Mouse (Mus musculus) CH12.LX (cell line): ENCODE data around the gene Nbas. TPM values are rescaled to one million over a fixed set of nuclear protein-coding genes. Genes with fewer than 3 reads are reported as not detected.

Source experiments
- DNase-seq: peaks from one replicate; pipeline ENCODE4 v3.0.0-alpha.2; 2013; ENCODE audit errors: extremely low read depth
- H3K27ac ChIP-seq: 2 replicates; pipeline ENCODE4 v1.5.1; 2012; ENCODE audit warnings: low read depth, mild to moderate bottlenecking, control low read depth, moderate library complexity; ENCODE audit not compliant: insufficient read depth
- H3K27me3 ChIP-seq: replicated peaks from 2 replicates; pipeline ENCODE3; 2012; ENCODE audit warnings: inconsistent platforms
- H3K36me3 ChIP-seq, 2 experiments: replicated peaks in 1 of 2; 2 replicates each; pipeline versions ENCODE3 to v1.6.1; 2012; ENCODE audit warnings: inconsistent platforms in 1 of 2, low read length in 1 of 2, mild to moderate bottlenecking in 1 of 2, mixed read lengths in 1 of 2, moderate library complexity in 1 of 2; ENCODE audit not compliant: control insufficient read depth in 1 of 2, insufficient read depth in 1 of 2
- H3K4me1 ChIP-seq, 2 experiments: 2 replicates each; pipeline ENCODE4 v1.6.1; 2012; ENCODE audit warnings: inconsistent platforms in 1 of 2, moderate library complexity in 1 of 2; ENCODE audit not compliant: insufficient read depth in 2 of 2, control insufficient read depth in 1 of 2
- H3K4me2 ChIP-seq: 2 replicates; pipeline ENCODE4 v1.6.1; 2012; ENCODE audit warnings: low read depth, mild to moderate bottlenecking, control low read depth; ENCODE audit not compliant: poor library complexity, insufficient read depth, severe bottlenecking
- H3K4me3 ChIP-seq, 3 experiments: fragments of 150-350 bp in 1 of 3; sonication (generic) in 1 of 3; replicated peaks in 1 of 3; 2 replicates each; pipeline versions ENCODE3 to v1.5.1; 2011 to 2012; ENCODE audit warnings: low read depth in 2 of 3, low read length in 2 of 3, mild to moderate bottlenecking in 2 of 3, moderate library complexity in 2 of 3, control low read depth in 1 of 3, improper control_type of control experiment in 1 of 3, inconsistent platforms in 1 of 3, mixed read lengths in 1 of 3; ENCODE audit not compliant: poor library complexity in 1 of 3
- H3K79me2 ChIP-seq: replicated peaks from 2 replicates; pipeline ENCODE4 v1.6.1; 2012; ENCODE audit warnings: mild to moderate bottlenecking, moderate library complexity; ENCODE audit not compliant: control insufficient read depth, poor library complexity, insufficient read depth, severe bottlenecking; ENCODE audit errors: extremely low read depth
- H3K9ac ChIP-seq: 2 replicates; pipeline ENCODE4 v1.6.1; 2012; ENCODE audit warnings: low read depth, mild to moderate bottlenecking, control low read depth, moderate library complexity; ENCODE audit not compliant: insufficient read depth
- H3K9me3 ChIP-seq: replicated peaks from 2 replicates; pipeline ENCODE3; 2012; ENCODE audit warnings: low read length, inconsistent platforms, mixed read lengths
- BHLHE40 ChIP-seq: IDR thresholded peaks from 2 replicates; pipeline ENCODE4 v1.6.1; 2011; ENCODE audit warnings: mild to moderate bottlenecking, low read depth, low read length, improper control_type of control experiment
- CHD1 ChIP-seq: IDR thresholded peaks from 2 replicates; pipeline ENCODE4 v1.6.1; 2012; ENCODE audit warnings: low read depth, low read length, improper control_type of control experiment, inconsistent platforms
- CTCF ChIP-seq, 2 experiments: IDR thresholded peaks in 1 of 2; conservative IDR thresholded peaks in 1 of 2; 2 replicates each; pipeline ENCODE4 v1.5.1; 2011 to 2012; ENCODE audit warnings: low read depth in 2 of 2, low read length in 2 of 2, improper control_type of control experiment in 1 of 2, inconsistent platforms in 1 of 2, mild to moderate bottlenecking in 1 of 2, moderate library complexity in 1 of 2
- ETS1 ChIP-seq: conservative IDR thresholded peaks from 2 replicates; pipeline ENCODE4 v1.6.1; 2012; ENCODE audit warnings: low read depth, mild to moderate bottlenecking, inconsistent platforms, low read length, improper control_type of control experiment, moderate library complexity
- HCFC1 ChIP-seq: IDR thresholded peaks from 2 replicates; pipeline ENCODE4 v1.6.1; 2012; ENCODE audit warnings: low read depth, mild to moderate bottlenecking, inconsistent platforms, low read length, improper control_type of control experiment
- IRF4 ChIP-seq: IDR thresholded peaks from 2 replicates; pipeline ENCODE4 v1.6.1; 2014; ENCODE audit warnings: low read depth, mild to moderate bottlenecking, inconsistent platforms, low read length, improper control_type of control experiment
- JUN ChIP-seq: IDR thresholded peaks from 2 replicates; pipeline ENCODE4 v1.6.1; 2011; ENCODE audit warnings: low read depth, mild to moderate bottlenecking, low read length, improper control_type of control experiment, moderate library complexity; ENCODE audit not compliant: insufficient read depth
- KAT2A ChIP-seq: IDR thresholded peaks from 2 replicates; pipeline ENCODE4 v1.6.1; 2012; ENCODE audit warnings: low read length, improper control_type of control experiment, inconsistent platforms; ENCODE audit not compliant: insufficient replicate concordance
- MAX ChIP-seq: IDR thresholded peaks from 2 replicates; pipeline ENCODE4 v1.6.1; 2011; ENCODE audit warnings: low read length, improper control_type of control experiment
- MAZ ChIP-seq: IDR thresholded peaks from 2 replicates; pipeline ENCODE4 v1.6.1; 2012; ENCODE audit warnings: low read depth, mild to moderate bottlenecking, inconsistent platforms, low read length, improper control_type of control experiment, moderate library complexity
- MXI1 ChIP-seq: IDR thresholded peaks from 2 replicates; pipeline ENCODE4 v1.6.1; 2011; ENCODE audit warnings: mild to moderate bottlenecking, low read depth, low read length, improper control_type of control experiment
- MYC ChIP-seq: IDR thresholded peaks from 2 replicates; pipeline ENCODE4 v1.6.1; 2011; ENCODE audit warnings: low read depth, mild to moderate bottlenecking, improper control_type of control experiment, low read length
- NELFE ChIP-seq: IDR thresholded peaks from 2 replicates; pipeline ENCODE4 v1.6.1; 2011; ENCODE audit warnings: low read depth, low read length, improper control_type of control experiment
- PAX5 ChIP-seq: IDR thresholded peaks from 2 replicates; pipeline ENCODE4 v1.6.1; 2012; ENCODE audit warnings: low read length, inconsistent platforms, mixed read lengths
- POLR2A ChIP-seq: IDR thresholded peaks from 2 replicates; pipeline ENCODE4 v1.6.1; 2011; ENCODE audit warnings: low read depth, mild to moderate bottlenecking, improper control_type of control experiment, low read length
- POLR2AphosphoS2 ChIP-seq: IDR thresholded peaks from 2 replicates; pipeline ENCODE4 v1.6.1; 2011; ENCODE audit warnings: low read depth, low read length, improper control_type of control experiment
- RAD21 ChIP-seq: IDR thresholded peaks from 2 replicates; pipeline ENCODE4 v1.6.1; 2011; ENCODE audit warnings: low read depth, mild to moderate bottlenecking, low read length, improper control_type of control experiment, moderate library complexity
- RCOR1 ChIP-seq: conservative IDR thresholded peaks from 2 replicates; pipeline ENCODE4 v1.6.1; 2012; ENCODE audit warnings: low read depth, mild to moderate bottlenecking, inconsistent platforms, low read length, improper control_type of control experiment
- SIN3A ChIP-seq: IDR thresholded peaks from 2 replicates; pipeline ENCODE4 v1.6.1; 2012; ENCODE audit warnings: low read length, improper control_type of control experiment, inconsistent platforms
- SMC3 ChIP-seq: IDR thresholded peaks from 2 replicates; pipeline ENCODE4 v1.6.1; 2011; ENCODE audit warnings: low read depth, low read length, improper control_type of control experiment
- TBP ChIP-seq: conservative IDR thresholded peaks from 2 replicates; pipeline ENCODE4 v1.6.1; 2011; ENCODE audit warnings: low read depth, low read length, improper control_type of control experiment
- TCF12 ChIP-seq: IDR thresholded peaks from 2 replicates; pipeline ENCODE4 v1.6.1; 2014; ENCODE audit warnings: low read depth, mild to moderate bottlenecking, inconsistent platforms, low read length, improper control_type of control experiment
- ZC3H11A ChIP-seq: IDR thresholded peaks from 2 replicates; pipeline ENCODE4 v1.6.1; 2012; ENCODE audit warnings: low read depth, mild to moderate bottlenecking, inconsistent platforms, low read length, improper control_type of control experiment
- ZMIZ1 ChIP-seq: IDR thresholded peaks from 2 replicates; pipeline ENCODE4 v1.6.1; 2012; ENCODE audit warnings: low read depth, mild to moderate bottlenecking, inconsistent platforms, low read length, improper control_type of control experiment
- dilution Hi-C: fragments of 300-500 bp; cut with MboI; formaldehyde crosslinking; loops from 2 replicates; pipeline ENCODE4 v1.14.3; 2020; ENCODE audit warnings: low sequenced_read_pairs; ENCODE audit not compliant: extremely low pct_unique_long_range_greater_than_20kb, extremely low pct_ligation_motif_present
- in situ Hi-C: fragments of 300-500 bp; cut with MboI; formaldehyde crosslinking; loops from 3 replicates; pipeline ENCODE4 v1.14.3; 2019; ENCODE audit warnings: low sequenced_read_pairs, low pct_ligation_motif_present, low pct_unique_long_range_greater_than_20kb, mixed read lengths
- polyA plus RNA-seq: library from polyadenylated mRNA; unstranded; fragments of >175 nt; gene quantifications from 2 replicates; pipeline ENCODE4 v1.2.1, GENCODE M21; 2012; ENCODE audit warnings: low read depth; ENCODE audit not compliant: insufficient read length
- total RNA-seq, 2 experiments: library from RNA; depleted of rRNA; stranded (reverse); fragments of 300-350 nt in 1 of 2; fragments of >200 nt in 1 of 2; gene quantifications; 2 replicates each; pipeline ENCODE4 v1.2.3; 2012 to 2014

Nbas gene
- total and polyA plus RNA-seq, 3 experiments = 16.9 to 51.6 (median 22.1) TPM

- no peaks in the 10 kb centered on the region for H3K79me2 ChIP-seq
- H3K4me2 ChIP-seq = no peak overlapping the region
- TF ChIP-seq POLR2AphosphoS2 (no peak), SIN3A (no peak), ETS1 (no peak), TBP (no peak), HCFC1 (no peak), ZC3H11A (no peak), CTCF (conservative IDR thresholded peaks at IDR 0.05 in 1 of 2, IDR thresholded peaks at IDR 0.05 in 1 of 2; ENCODE audit: low read depth in 2 of 2, low read length in 2 of 2) (peak; percentile 62 to 70), RAD21 (peak; percentile 73), SMC3 (peak; percentile 58), MAZ (no peak), PAX5 (no peak), ZMIZ1 (no peak), IRF4 (no peak), MXI1 (0 out of 2 replicates have a peak, but pooled peaks have one; percentile 34), MYC (no peak), POLR2A (no peak), BHLHE40 (no peak), MAX (0 out of 2 replicates have a peak, but pooled peaks have one; percentile 32), TCF12 (no peak), KAT2A (no peak), NELFE (no peak), JUN (no peak), CHD1 (no peak), RCOR1 (0 out of 2 replicates have a peak, but pooled peaks have one; percentile 30)
- TF ChIP-seq, all 38 proteins: peak for 6
- no peaks in the 10 kb centered on the region for H3K27me3 ChIP-seq
- in situ Hi-C loops (no loop called here), dilution Hi-C loops (no loop called here)
- H3K4me1 ChIP-seq = peaks cover 0 to 23% of the 10 kb centered on the region in 2 experiments; a peak in 2 of 4 replicates
- no peak overlapping the region for H3K4me3 ChIP-seq
- no peaks in the 10 kb centered on the region for H3K36me3 ChIP-seq
- no peaks in the 10 kb centered on the region for H3K9me3 ChIP-seq
- H3K27ac ChIP-seq = no peak overlapping the region
- DNase-seq = peak; percentile 65
- H3K9ac ChIP-seq = no peak overlapping the region
Measured at GRCm38 (mm10) chr12:13602414-13602813, 333.5 kb downstream of the Nbas start.
